Mouse (Mus musculus) brain, embryonic 14.5 days (tissue): Measurements from ENCODE around the gene Disp1. TPM values are rescaled to one million over a fixed set of nuclear protein-coding genes. Genes with fewer than 3 reads are reported as not detected.

Source experiments
- DNase-seq: peaks from one replicate; pipeline ENCODE4 v3.0.0-alpha.2; 2011; ENCODE audit warnings: low read depth
- CTCF ChIP-seq: fragments of 200-500 bp; IDR thresholded peaks from 2 replicates; pipeline ENCODE4 v1.5.1; 2012; ENCODE audit warnings: inconsistent platforms, mild to moderate bottlenecking, moderate library complexity, borderline replicate concordance; ENCODE audit not compliant: insufficient read depth, insufficient read length; ENCODE audit errors: extremely low read depth
- POLR2A ChIP-seq: fragments of 200-500 bp; IDR thresholded peaks from 2 replicates; pipeline ENCODE4 v1.6.1; 2012; ENCODE audit warnings: mild to moderate bottlenecking, inconsistent platforms, borderline replicate concordance; ENCODE audit not compliant: poor library complexity, insufficient read depth, insufficient read length, severe bottlenecking; ENCODE audit errors: extremely low read depth
- polyA plus RNA-seq: library from polyadenylated mRNA; depleted of rRNA; stranded (reverse); fragments of >200 nt; gene quantifications from 2 replicates; pipeline ENCODE4 v1.2.3, GENCODE M21; 2012

Disp1 gene
- polyA plus RNA-seq, 1 experiment: 15.6 TPM

DNA sequence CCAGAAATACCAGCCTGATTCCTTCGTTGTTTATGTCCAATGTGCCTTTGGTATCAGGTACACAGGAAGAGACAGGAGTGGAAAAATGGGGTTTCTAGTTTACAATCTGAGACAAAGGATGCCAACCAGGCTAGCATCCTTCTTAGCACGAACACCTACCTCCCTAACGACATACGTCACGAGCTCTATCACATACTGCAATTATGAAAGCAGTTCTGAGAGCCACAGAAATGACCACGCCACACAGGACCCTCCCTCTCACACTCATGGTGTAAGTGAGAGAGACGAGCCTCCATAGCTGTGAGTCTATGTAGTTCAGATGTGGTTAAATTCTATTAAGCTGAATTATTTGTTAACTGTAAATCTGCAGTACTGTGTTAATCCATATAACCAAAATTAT lies 78.1 kb downstream of the Disp1 start:
- no peak for DNase-seq
- TF ChIP-seq POLR2A (no peak), CTCF (no peak)

- TF ChIP-seq CTCF: no peak
- TF ChIP-seq POLR2A: no peak
- DNase-seq: no peak
These were observed 78.8 kb downstream of the Disp1 start for GRCm38 (mm10) chr1:183142566-183142965.

GRCm38 (mm10) chr1:183141329-183141728 lies 80.0 kb downstream of the Disp1 start:
- no peak for DNase-seq
- TF ChIP-seq POLR2A (no peak), CTCF (no peak)

DNA sequence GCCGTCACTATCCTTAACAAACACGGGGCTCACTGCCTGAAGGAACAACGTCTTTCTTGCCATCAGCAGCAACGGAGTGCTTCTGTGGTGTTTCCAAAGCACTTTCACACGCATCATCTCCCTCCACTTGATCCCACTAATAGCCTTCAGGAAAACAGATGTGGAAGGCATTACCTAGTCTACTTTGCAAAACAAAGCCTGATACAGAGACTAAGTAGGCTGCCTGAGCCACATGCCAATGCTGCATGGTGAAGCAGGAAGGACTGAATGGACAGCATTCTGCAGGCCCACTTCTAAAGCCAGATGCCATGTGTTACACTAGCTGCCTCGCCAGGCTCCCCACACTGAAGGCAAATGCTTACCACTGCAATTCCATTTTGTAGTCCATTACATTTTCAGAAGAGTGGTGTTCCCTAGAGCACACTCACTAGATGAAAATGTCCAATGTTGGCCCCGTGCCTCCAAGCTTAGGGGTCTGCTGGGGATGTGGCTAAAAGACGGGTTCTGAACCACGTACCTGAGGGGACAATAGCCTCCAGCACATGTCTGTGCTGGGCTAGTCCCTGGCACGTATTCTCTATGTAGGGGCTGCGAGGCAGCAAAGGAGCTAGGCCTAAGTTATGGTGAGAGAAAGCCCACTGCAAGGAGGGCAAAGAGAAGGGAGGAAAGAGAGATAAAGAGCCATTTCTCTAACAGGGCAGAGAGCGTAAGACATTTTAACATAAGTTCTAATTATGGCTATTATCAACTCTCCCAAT lies 80.6 kb downstream of the Disp1 start:
- TF ChIP-seq POLR2A (no peak), CTCF (no peak)
- DNase-seq: peak; percentile 53

- TF ChIP-seq CTCF (no peak), POLR2A (no peak)
- no peak for DNase-seq
These were observed 83.2 kb downstream of the Disp1 start for GRCm38 (mm10) chr1:183138088-183138487.

- no peak for DNase-seq
- TF ChIP-seq CTCF (no peak), POLR2A (no peak)
These were observed 86.9 kb downstream of the Disp1 start for GRCm38 (mm10) chr1:183134427-183134826.

DNA sequence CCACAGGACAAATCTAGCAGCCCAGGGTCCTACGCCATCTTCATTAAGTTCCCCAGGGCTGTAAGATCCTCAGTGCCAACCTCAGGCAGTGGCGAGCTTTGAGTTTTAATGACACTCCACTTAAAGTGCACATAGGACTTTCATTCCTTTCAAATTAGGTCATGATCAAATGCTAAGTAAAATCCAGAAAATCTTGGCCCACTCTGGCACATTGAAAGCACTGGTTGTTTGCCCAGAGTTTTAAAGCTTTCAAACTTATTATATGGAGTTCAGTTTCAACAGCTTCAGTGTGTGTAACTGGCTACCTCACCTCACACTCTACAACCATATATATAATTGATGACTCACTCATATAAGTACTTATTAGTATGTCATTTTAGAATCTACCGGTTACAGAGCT lies 87.9 kb downstream of the Disp1 start:
- DNase-seq: peak; percentile 40
- TF ChIP-seq POLR2A (no peak), CTCF (no peak)

GRCm38 (mm10) chr1:183127246-183127645 lies 94.1 kb downstream of the Disp1 start:
- DNase-seq: no peak
- TF ChIP-seq CTCF (no peak), POLR2A (no peak)

DNA sequence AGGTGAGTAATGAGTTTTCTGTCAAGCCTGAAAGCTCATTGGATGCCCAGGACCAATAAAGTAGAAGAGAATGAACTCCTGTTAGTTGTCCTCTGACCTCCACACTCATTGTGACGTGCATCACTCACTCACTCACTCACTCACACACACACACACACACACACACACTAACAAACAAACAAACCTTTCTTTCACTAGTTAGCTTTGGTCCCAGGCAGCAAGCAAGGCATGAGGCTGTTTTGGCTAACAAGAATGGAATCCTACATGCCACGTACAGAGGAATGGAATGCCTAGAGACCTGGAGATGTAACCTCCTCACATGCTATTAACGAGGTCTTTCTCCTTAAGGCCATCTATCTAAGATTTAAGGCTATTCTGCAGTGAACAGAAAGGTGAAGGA lies 97.6 kb downstream of the Disp1 start:
- TF ChIP-seq CTCF: no peak
- TF ChIP-seq POLR2A: no peak
- no peak for DNase-seq

DNA sequence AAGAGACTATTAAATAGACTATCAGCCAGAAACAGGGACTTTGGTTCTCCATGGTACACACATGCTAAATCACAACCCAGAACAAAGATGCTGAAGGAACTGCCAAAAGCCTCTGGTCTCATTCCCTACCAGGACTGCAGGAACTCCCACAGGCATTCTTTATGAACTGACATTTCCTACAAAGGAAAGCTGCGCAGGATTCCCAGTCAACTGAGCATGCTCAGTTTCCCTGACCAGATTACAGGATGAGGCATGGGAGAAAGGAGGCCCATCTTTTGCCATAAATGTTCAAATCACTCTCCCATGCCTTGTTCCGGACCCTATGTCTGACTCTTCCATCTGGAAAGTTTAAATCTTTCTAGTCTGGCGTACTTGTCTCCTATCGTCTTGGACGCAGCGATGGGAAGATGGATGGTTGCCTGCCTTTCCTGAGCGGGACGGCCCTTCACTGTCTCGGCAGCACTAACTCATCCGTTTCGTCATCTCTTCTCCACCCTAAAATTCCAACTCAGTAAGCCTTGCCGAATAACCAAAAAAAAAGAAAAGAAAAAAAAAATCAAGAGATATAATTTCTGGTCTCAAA lies 100.9 kb downstream of the Disp1 start:
- DNase-seq: no peak
- no peak for TF ChIP-seq POLR2A
- TF ChIP-seq CTCF: no peak

DNA sequence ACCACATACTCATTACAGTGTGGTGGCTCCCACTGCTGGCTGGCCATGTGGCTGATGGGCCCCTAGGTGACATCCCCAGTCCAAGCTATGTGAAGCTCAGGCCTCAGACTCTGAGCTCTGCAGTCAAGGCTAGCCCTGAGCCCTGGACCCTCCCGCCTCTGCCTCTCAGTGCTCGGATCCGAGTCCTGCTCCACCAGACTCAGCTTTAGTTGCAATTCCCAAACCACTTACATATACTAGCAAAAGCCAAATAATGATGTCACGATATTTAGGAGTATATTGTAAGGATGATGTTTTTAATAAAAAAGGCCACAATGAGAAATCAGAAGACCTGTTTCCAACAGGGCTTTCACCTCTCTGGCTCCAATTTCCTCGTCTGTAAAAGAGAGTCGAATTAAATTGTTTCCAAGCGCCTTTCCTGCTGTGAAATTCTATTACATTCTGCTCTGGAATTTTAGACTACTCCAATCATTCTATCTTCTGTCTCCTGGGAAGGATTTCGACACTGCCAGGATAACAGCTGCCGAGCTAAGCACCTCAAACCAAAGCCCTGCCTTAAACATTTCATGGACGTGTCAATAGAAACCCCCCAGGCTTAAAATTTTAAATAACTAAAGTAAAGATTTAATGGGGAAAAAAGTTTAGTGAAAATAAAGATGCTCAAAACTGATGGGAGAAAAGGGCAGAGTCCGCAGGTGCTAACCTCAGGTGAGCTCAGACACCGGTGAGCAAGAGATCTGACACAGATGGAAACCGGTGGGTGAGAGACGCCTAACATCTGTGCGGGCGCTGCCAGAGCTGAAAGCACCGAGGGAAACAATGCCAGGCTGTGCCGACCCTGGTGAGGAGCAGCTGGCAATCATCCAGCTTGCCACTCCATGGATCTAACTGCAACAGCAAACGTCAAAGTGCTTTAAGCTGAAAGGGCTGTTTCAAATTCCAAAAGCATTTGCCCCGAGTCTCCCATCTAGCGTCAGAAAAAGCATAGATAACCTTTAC lies 103.2 kb downstream of the Disp1 start:
- peak; percentile 88 for DNase-seq
- TF ChIP-seq CTCF (no peak), POLR2A (no peak)
